Mouse (Mus musculus): ENCODE measurements around the gene Gcc1.

DNA sequence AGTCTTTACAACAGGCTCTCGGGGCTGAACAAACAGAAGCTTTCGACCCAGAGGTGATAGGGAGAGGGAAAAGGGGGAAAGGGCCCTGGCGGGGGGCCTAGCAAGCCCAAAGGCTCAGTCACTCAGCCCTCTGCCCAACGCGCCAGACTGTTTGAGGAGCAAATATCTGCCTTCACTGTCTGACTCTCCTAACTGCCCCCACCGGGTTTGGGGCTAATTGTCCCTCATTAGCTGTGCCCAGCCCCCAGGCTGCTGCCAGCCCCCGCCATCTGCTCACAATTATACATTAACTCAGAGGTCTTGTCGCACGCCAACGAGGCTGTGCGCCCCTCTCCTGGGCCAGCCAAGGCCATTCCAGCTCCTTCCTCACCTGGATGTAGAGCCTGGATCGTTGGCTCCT is 22.8 kb upstream of the Gcc1 start:
- TF ChIP-seq POLR2A (IDR thresholded peaks at IDR 0.05; ENCODE audit: low read depth, low read length) (no peak), CTCF (IDR thresholded peaks at IDR 0.05; ENCODE audit: borderline replicate concordance, insufficient read depth, low read length) (no peak)
